ENCODE assay signal across 8 mouse cellular contexts in the genomic region with DNA sequence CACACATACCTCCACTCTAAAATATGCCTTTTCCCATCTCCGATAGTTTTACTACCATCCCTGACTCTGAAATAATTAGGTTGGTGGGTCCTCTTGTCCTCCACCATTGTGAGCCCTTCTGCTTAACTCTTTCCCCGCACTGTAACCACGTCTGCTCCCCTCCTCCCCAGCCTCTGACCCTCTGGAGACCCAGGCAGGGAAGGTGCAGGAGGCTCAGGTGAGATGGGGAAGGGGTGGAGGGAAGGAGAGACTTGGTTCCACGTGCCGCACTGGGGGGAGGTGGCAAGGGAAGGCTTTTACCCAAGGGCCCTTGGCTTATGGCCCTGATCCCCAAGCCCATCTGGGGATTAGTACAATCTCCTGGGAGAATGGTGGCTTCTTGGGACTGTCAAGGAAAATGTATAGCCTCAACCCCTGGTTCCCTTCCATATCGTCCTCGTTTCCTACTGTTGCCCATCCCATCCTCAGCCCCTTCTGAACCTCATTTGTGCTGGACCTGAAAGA. TPM values are rescaled to one million over a fixed set of nuclear protein-coding genes. Genes with fewer than 3 reads are reported as not detected.
DNase-seq lines count a peak whose midpoint lies in the region; ATAC-seq and TF ChIP-seq lines count a peak whose summit lies in the region.

Nfkbib (minus strand) TSS at position 51 of the 504 bp plus-strand sequence.

- H3K36me3 ChIP-seq in hindbrain, postnatal 0 days (ENCODE audit: insufficient read depth, low read length) = no peaks in the 10 kb centered on the region; the same call in 1 of the 2 replicates
- peaks cover 6% of the 10 kb centered on the region for H3K36me3 ChIP-seq in macrophage (ENCODE audit: inconsistent target)

- no peaks in the 10 kb centered on the region for H3K27me3 ChIP-seq in hindbrain, postnatal 0 days (ENCODE audit: insufficient read depth, low read length)

- peaks cover 16% of the 10 kb centered on the region for H3K4me1 ChIP-seq in hindbrain, postnatal 0 days (ENCODE audit: insufficient read depth, low read length)

- H3K79me2 ChIP-seq in macrophage (ENCODE audit: inconsistent target) = peaks cover 92% of the 10 kb centered on the region

- ATAC-seq in hindbrain, postnatal 0 days = no peak

- no peaks in the 10 kb centered on the region for H3K9me3 ChIP-seq in hindbrain, postnatal 0 days (ENCODE audit: low read length)

- WGBS in hindbrain, postnatal 0 days = 68% methylated on average over 7 of the region's 7 CpGs
- 83% methylated on average over 7 of the region's 7 CpGs for WGBS in macrophage (ENCODE audit: missing documents)

- peak within 1 kb of the TSS; percentile 69 for H3K9ac ChIP-seq in hindbrain, postnatal 0 days (replicated peaks; ENCODE audit: low read length)

- H3K27ac ChIP-seq in hindbrain, postnatal 0 days = no peak within 1 kb of the TSS
- peak within 1 kb of the TSS; percentile 36 for H3K27ac ChIP-seq in macrophage

- TF ChIP-seq CTCF in hindbrain, postnatal 0 days (IDR thresholded peaks at IDR 0.05; ENCODE audit: low read depth) = no peak

- peak within 1 kb of the TSS; percentile 76 for H3K4me2 ChIP-seq in hindbrain, postnatal 0 days (ENCODE audit: low read depth, low read length)

- DNase-seq in layer of hippocampus, adult 8-10 months (ENCODE audit: low spot score in 2 of 2) = no peak
- no peak for DNase-seq in layer of hippocampus, adult 9-10 months (ENCODE audit: low spot score)
- no peak for DNase-seq in adrenal gland, postnatal 25 days
- DNase-seq in gastrocnemius, postnatal 25 days = no peak
- DNase-seq in hindbrain, postnatal 0 days (ENCODE audit: low spot score) = no peak
- no peak for DNase-seq in embryo, embryonic 10 days (ENCODE audit: low spot score)
- no peak for DNase-seq in thymus, postnatal 25 days

- peak within 1 kb of the TSS; percentile 81 for H3K4me3 ChIP-seq in hindbrain, postnatal 0 days (ENCODE audit: low read length)
- peak within 1 kb of the TSS; percentile 78 for H3K4me3 ChIP-seq in macrophage (ENCODE audit: inconsistent target)

RNA-seq across cellular contexts. Expression of gene Nfkbib, which starts in this region (rescaled TPM):
- total RNA-seq in layer of hippocampus, adult 8-10 months (2022) = 10 to 100 TPM; 23.0 to 25.5 (median 24.7) TPM
- 36.8 and 42.6 TPM in 2 replicates for total RNA-seq in adrenal gland, postnatal 25 days (2021)
- total RNA-seq in gastrocnemius, postnatal 25 days (2021) = 10 to 100 TPM; 24.4 to 27.9 TPM
- 18.2 and 22.7 TPM in 2 replicates for total RNA-seq in hindbrain, postnatal 0 days (2014; rRNA removed)
- polyA plus RNA-seq in hindbrain, postnatal 0 days (2015; fragmentation: Nextera tagmentation; extraction: Ambion mirVana) = 59.7 and 67.9 TPM in 2 replicates
- 100 to 1,000 TPM in 12 of 26 experiments, 10 to 100 TPM in 13, 1 to 10 TPM in 1; 9.8 to 313 (median 82.3) TPM for total RNA-seq in macrophage (2018; cell fraction: chromatin; rRNA removed)
- total RNA-seq in macrophage (2018; cell fraction: cytosol; rRNA removed) = 100 to 1,000 TPM in 10 of 26 experiments, 10 to 100 TPM in 16; 32.6 to 299 (median 76.2) TPM
- total RNA-seq in macrophage (2018; cell fraction: nucleus; rRNA removed) = 100 to 1,000 TPM in 16 of 26 experiments, 10 to 100 TPM in 10; 16.4 to 301 (median 129) TPM
- 29.5 to 40.8 TPM (median 37.9 TPM) in 3 replicates for polyA plus RNA-seq in macrophage (2018)
